Mouse (Mus musculus) thymus, postnatal 0 days (tissue): ENCODE data around the gene Tesmin. TPM values are rescaled to one million over a fixed set of nuclear protein-coding genes. Genes with fewer than 3 reads are reported as not detected.

Experiments used
- DNase-seq: peaks from one replicate; pipeline ENCODE4 v3.0.0-alpha.2; 2015; ENCODE audit warnings: low spot score
- polyA plus RNA-seq: library from polyadenylated mRNA; unstranded; fragments of >200 nt; fragmentation: Nextera tagmentation; extraction: Ambion mirVana; gene quantifications from 2 replicates; pipeline ENCODE4 v1.2.1, GENCODE M21; 2015

Tesmin gene
- polyA plus RNA-seq, 1 experiment from 2014 or later = 1.5 TPM

DNA sequence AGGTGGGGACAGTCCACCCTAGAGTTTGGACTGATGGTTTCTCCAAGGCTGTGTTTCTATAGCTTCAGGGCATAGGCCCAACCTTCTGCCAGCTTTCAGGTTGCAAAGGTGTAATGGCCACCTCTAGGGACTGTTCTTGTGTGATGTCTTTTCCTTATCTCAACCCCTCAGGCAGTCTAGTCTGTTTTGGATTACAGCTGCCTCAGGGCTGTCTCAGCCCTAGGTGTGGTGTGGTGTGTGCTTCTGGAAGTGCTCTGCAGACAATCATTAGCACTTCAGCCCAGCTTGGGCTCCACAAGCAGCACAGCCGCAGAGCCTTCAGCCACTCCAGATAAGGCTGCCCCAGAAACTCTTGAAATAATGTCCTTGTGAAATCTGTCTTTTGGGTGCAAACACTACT is 3.7 kb downstream of the Tesmin start:
- no peak for DNase-seq

DNA sequence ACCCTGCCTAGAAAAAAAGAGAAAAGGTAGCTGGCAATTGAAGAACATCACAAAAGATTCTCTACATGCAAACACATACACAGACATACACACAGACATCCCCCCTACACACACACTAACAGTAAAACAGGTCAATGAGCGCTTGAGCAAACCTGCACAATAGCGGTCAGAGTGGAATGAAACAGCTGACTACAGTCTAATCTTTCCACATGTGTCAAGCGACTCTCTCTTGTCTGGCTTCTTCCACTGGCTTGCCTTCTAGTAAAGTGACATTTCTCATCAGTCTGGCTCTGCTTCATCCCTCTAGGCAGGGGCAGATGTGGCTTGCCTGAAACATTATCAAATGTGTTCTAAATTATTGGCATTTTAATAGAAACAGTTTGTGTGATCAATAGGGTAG is 5.6 kb downstream of the Tesmin start:
- DNase-seq = no peak

DNA sequence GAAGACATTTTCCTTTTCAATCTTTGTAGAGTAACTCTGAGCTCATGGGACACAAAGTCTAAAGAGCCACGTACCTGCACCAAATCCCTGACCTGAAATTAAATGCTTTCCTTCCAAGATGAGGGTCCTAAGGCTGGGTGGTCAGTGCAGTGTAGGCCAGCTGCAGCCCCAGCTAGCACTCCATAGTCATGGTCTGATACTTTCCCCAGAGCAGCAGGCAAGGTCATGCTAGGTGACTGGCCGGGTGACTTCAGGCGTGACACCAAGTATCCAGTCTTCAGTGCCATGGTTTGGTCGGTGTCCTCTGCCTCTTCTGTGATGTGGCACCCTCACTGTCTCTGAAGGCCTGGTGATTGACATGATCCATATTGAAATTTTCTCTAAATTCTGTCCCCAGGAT is 11.4 kb downstream of the Tesmin start:
- DNase-seq = no peak

DNA sequence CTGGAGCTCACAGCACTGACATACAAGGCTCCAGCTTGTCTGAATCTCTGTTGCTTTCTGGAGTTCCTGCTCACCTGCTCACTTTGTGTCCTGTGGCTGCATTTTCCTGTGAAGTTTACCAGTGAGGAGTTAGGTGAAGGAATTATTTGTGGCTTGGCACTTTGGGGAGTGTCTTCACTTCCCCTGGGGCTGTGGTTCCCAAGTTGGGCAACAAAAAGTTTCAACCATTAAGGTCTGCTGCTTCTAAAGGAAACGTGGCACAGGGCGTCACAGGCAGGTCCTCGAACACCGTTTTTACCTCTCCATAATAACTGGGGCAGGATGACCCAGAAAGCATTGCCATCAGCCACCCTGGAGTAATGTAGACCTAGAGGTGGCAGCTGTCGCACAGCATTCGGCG is 12.8 kb downstream of the Tesmin start:
- no peak for DNase-seq

DNA sequence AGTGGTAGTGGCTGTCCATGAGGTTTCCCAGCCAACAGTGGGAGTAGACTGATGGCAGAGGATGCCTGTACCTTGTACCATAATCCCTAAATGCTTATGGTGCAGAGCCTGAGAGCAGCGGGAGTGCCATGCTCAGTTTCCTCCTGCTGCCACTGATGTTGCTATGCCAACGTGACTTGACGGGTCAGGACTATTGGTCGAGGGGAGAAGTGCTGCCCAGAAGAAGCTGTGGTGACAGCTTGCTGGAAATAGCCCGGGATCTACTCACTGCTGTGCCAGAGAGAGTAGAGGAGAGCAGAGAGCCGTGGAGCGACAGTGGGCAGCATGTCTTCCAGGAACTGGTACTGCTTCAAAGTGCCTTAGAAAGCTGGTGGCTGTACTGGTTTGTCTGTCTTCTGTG is 13.3 kb downstream of the Tesmin start:
- no peak for DNase-seq

DNA sequence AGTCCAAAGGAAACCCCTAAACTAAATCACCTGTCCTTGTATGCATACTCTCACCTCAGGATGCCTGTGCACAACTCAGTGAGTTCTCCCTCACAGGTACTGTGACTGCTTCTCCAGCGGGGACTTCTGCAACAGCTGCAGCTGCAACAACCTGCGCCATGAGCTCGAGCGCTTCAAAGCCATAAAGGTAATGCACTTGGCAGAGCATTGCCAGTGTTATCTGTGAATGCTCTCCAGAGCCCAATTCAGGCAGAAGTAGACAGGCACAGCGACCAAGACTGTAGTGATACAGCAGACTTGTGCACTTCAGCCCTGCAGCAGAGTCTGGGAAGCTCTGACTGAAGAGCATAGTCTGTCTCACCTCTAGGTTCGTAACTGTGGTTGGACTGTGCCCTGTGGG is 13.7 kb downstream of the Tesmin start:
- DNase-seq = no peak

DNA sequence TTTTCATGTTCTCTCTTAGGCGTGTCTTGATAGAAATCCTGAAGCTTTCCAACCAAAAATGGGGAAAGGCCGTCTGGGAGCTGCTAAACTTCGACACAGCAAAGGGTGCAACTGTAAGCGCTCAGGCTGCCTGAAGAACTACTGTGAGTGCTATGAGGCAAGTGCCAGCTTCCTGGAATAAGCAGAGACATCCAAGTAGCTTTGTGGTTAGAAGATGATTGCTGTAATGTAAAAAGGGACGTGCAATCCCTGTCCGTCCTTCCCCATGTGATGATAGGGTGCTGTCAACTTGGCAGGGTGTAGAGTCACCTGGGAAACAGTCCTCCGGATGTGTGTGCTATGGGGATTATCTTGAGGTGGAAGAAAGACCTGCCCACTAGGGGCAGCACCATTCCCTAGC is 15.4 kb downstream of the Tesmin start:
- DNase-seq = no peak

DNA sequence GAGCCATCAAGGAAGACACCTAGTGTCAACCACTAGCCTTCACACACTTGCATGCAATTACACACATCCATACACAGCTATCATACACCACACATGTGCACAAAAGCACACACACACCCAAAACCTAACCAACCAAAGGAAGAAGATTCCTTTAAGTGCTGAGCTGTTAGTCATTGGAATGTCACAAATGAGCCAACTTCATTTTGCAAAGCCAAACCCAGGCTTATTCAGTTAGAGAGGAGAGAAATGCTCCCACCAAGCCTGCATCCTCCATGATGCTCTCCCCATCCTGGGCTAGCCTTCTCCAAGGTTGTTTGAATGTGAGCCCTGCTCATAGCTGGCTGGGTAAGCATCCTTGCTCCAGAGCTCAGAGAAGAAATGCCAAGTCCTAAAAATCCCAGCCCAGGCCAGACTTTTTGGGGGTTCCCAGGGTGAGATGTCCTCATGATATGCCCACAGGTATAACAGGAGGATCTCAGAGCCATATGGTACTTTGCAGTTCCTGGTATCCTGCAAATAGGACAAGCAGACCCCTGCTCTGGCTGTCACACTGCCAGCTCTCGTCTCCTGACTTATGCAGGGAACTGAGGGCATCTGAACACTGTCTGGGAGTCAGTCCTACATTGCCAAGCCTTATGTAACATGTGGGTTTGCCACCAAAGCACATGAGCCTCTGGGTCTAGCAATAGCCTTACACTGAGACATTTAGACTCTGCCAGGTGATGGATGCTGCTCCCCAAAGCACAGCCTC is 17.0 kb downstream of the Tesmin start:
- DNase-seq = no peak

DNA sequence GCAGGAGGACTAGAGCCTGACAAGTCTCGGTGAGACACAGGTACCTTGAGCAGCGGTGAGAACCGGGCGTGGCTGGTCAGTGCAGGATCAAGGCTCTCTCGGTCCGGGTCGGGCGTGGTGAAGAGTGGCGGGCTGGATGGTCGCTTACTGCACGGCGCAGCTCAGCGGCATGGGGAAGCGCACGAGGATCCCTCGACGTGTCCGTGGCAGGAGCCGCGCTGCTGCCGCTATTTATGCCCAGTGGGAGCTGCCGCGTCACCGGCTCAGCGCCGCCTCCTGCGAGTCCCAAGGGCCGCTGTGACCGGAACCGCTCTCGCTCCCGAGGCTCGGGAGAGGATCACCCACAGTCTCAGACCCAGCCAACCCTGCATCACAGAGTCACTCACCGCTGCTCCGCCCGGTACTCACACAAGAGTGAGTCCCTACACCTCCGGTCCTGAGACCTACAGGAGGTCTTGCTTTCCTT is 25.6 kb downstream of the Tesmin start, which contains the start of gene Gal:
Gene Gal, minus strand, starts transcription at position 277 of the 466 bp plus-strand sequence.
- DNase-seq = no peak

DNA sequence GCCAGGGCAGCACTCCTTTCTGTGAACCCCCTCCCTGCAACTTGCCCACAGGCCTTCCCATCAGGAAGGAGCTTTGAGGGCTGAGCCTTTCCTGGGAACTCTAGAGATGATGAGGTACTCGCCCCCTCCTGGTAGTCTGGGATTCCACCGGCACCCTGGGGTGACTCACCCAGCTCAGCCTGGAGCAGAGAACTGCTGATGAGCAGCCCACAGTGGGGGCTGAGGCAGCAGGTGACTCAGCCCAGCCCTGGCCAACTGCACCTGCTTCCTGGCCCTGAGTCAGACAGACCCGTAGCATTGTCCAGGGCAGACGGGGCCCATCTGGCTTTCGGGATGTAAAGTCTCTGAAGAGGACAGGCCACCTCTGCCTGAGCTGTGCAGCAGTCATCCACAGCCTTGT is 30.6 kb downstream of the Tesmin start:
- no peak for DNase-seq

DNA sequence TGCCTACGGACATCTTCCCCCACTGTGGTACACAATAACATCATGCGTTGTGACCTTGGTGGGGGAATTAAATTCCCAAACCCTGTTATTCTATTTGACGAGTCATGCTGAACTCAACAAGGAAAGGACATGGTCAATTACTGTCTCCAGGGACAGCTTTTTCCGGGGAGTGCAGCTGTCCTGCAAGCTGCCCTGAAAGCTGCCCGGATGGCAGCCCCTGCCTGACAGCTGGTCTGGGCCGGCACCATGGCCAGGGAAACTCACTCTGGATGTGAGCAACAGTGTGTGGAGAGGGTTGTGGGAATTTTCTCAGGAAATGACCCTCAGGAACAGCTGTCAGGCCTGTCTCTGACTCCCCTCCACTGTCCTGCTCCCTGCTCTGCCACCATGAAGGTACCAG is 33.8 kb downstream of the Tesmin start:
- DNase-seq = no peak

DNA sequence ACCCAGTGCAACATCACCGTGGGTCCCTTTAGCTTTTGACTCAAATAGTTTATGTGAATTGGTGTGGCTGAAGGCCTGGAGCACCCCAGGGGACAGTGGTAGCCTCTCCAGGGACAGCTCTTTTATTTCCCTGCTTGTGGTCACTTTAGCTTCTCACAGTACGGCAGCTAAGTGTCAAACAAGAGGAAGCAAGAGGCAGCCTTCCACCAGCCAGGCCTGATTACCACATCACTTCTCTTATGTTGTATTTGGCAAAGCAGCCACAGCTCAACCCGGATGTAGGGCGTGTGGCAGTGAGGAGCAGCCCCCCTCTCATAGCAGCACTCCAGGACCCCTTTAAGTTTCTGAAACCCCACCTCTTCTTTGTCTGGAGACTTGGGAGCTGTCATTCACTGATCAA is 34.3 kb downstream of the Tesmin start:
- peak; percentile 52 for DNase-seq

DNA sequence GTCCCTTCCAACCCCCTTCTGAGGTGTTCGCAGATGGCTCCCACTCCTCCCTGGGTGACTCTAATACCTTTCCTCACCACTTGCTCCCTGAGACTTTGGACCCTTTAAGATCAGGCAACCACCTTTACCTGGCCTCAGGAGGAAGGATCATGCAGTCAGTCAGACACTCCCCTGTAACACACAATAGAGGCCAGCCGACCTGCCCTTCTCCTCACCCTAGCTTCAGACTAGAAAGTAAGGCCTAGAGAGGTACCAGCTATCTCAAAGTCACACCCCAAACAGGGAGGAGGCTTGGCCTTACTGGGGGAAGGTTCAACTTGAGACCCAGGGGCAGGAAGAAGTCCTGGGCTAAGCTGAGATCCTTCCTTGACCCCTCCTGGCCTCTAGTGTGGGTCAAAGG is 35.6 kb downstream of the Tesmin start:
- no peak for DNase-seq

DNA sequence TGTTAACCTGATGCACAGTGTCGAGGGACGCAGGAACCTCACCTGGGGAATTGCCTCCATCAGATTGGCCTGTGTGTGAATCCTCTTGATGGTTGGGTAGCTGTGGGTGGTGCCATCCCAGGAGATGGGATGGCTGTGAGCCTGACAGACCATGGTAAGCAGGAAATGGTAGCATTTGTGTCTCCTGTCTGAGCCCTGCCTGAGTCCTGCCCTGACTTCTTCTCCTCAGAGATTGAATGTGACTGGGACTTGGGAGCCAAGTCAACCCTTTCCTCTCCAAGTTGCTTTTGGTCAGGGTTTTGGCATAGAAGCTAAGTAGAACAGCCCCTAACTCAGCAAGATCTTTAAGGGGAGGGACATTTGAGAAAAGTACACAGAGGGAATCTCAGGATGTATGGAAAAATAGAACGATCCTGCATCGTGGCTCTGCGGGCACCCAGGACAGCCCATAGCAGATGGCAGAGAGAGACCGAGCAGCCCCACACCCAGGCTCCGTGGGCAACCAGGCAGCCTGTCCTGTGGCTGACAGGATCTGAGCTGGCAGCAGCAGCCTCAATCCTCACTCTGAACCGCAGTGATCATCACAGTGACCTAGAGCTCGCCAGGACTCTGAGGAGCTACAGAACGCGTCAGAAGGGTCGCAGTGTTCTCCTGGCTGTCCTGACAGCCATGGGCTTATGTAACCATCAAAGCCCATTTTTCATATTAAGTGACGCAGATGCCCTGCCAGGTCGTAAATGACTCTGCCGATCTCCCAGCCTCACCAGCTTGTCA is 39.6 kb downstream of the Tesmin start:
- no peak for DNase-seq

DNA sequence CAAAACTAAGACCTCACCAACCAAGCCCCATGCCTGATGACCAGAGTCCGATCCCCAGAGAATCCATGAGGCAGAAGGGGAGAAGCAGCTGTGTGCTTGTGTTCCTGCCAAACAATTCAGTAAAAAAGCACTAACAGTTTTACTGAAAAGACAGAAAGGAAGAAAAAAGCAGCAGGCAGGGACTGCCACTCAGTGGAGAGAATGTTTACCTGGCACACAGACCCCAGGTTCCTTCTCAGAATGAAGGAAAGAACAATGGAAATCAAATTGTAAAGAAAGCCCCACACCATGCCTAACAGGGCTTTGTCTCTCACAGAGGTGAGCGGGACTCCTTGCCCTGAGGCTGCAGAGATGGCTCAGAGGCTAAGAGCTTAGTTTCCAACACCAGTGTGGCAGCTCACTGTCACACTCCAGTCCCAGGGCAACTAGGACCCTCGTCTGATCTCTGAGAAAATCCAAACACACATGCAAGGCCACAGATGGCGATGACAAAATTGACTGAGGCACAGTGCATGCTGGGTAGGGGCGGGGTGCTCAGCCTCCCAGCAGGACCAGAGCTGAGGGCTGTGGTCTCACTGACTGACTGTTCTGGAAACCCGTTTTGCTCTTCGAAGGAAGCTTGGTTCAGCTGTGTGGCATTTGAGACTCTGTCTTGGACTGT is 40.6 kb downstream of the Tesmin start:
- DNase-seq = no peak

DNA sequence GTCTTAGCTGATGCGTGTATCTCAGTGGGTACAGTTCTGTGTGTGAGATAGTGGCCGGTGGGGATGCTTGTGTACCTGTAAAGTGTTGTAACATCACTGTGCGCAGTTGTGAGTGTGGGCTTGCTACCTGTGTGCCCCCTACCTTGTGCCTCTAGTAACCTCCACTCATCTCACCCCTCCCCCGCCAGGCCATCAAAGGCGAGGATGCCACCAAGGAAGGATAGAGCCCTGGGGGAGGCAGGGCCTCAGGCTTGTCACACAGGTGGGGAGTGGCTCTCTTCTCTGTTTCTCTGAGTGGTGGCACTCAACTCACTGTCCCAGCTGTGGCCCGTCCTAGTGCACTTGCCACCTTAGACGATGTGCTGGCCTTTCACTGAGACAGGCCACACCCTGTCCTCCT is 42.4 kb downstream of the Tesmin start:
- peak; percentile 47 for DNase-seq

DNA sequence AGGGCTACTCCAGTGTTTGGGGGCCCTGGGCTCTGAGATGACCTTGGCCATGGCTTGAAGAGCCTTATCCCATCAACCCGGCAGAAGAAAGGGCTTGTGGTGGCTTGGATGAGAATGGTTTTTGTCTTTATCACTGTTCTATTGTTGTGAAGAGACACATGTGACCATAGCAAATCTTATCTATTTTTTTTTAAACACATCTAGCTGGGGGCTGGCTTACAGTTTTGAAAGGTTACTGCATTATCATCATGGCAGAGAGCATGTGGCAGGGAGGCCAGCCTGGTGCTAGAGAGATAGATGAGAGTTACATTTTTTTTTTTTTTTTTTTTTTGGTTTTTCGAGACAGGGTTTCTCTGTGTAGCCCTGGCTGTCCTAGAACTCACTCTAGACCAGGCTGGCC is 43.3 kb downstream of the Tesmin start:
- no peak for DNase-seq

DNA sequence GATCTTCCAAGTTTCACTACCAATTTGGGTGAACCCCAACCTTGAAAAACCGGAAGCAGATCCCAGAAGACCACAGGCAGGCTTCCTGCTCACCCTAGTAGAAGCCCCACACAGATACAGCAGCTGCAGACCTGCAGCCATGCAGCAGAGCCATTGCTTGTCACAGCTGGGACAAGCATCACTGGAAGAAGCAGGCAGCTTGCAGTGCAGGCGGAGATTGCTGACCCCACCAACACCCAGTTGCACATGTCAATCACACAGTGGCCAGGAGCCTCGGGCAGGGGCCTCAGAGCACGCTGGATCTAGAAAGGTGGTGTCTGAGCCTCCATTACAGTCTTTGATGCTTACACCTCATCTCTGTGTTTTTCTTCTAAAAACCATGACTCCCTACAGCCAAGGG is 45.5 kb downstream of the Tesmin start:
- no peak for DNase-seq

DNA sequence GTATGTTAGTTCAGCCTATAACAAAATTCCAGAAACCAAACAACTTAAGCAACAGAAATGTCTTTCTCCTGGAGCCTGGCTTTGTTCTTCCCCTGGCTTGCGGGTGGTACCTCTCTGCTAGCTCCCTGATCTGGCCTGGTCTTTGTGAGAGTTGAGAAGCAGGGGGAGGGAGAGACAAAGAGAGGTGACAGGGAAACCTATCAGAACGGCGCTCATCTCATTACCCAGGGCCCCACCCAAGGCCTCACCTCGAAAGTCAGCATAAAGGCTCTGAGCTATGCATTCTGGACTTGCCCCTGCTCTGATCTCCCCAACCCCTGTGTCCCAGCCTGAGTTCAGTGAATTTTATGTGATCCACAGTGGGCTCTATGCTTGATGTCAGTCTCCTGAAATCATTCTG is 46.0 kb downstream of the Tesmin start:
- DNase-seq = no peak

DNA sequence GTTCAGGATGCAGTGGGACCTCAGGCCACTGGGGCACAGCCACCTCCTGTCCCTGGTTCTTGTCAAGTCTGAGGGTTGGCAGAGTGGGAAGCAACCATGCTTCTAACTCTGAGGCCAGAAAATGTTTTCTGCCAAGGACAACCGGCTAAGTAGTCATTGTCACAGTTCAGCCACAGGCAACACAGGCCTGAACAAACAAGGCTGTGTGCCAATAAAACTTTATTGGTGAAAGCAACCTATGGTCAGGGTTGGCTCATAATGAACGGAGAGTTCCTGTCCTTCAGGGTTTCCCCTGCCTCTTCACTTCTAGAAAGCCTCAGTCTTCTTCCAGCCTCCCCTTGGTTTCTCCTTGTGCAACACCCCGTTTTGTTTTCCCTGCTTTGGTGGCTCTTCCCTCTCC is 47.2 kb downstream of the Tesmin start:
- no peak for DNase-seq

DNA sequence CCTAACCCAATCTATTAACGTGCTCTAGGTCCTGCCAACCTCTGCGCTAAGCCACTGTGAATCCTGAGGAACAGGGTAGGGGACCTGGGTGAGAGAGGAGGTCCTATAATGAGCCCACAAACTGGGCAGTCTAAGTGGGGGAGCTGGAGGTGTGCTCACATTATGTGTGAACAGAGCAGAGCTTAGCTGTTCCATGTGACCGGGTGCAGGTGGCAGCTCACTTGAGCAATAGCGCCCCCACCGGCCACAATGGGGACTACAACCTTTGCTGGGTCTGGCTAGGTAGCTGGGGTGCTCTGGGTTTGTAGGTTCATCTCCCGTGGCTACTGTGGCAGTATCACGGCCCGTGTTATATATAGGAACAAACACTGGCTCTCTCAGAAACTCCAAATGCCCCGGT is 48.2 kb downstream of the Tesmin start:
- peak; percentile 77 for DNase-seq

DNA sequence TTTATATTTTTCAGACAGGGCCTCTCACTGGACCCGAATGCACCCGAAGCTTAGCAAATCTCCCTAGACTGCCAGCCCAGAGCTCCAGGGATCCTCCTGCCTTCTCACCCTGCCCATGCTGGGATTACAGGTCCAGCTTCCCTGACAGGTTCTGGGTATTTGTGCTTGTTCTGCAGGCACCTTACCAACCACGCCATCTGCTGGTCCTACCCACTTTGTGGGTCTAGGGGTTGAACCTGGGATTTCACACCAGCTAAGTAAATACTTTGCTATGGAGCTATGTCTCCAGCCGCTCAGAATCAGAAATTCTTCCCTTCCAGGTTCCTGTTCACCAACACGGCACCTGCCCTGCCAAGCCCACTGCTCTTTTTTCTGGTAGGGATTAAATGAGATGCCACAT is 49.3 kb downstream of the Tesmin start:
- DNase-seq = no peak
